Mouse (Mus musculus) layer of hippocampus, adult 9-10 months (tissue): ENCODE results near the gene Mpped2.

Experiments
- DNase-seq: peaks from one replicate; pipeline ENCODE4 v3.0.0; 2022; ENCODE audit warnings: low spot score

The Mpped2 gene

DNA sequence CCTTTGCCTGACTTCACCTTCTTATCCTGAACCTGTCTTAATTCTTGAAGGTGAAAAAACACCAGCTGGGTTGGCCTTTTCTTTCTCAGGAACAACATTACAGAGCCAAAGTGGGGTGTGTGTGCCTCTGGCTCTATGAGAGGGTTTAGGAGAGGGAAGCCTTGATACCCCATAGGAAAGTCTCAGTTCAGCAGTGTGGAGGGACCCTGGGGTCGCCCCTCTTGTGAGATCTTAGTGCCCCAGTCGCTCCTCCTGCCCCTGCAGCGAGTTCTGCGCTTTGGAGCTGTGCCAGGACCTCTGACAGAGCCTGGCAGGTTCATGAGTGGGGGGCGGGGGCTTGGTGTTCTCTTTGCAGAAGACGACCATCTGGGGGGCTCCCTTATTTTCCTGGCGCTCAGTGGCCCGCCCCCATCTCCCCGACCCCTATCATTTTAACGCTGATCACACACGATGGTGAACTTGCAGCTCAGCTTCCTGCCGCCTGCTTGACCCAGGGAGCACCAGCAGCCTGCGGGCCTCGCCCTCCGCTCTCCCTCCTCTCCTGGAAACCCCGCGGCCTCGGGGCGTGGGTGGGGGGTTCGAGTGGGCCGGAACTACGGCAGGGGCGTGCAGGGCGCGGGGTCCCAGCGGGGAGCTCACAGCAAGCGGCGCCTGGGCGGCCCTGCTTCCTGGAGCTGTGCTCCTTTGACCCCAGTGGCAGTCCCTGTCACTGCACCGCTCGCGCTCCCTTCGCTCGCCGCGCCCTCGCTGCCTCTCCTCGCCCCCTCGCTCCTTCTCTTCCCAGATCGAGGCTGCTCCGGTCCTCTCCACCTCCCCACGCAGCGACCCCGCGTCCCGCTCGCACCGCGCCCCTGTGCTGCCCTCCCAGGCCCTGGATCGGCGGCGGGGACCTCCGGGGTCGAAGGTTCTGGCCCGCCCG lies at the start of gene Mpped2:
TSS of gene Mpped2 (plus strand) at position 487 of the 919 bp plus-strand sequence.
- no peak for DNase-seq

GRCm38 (mm10) chr2:106644782-106645181 lies 48.3 kb upstream of the Mpped2 start:
- no peak for DNase-seq

DNA sequence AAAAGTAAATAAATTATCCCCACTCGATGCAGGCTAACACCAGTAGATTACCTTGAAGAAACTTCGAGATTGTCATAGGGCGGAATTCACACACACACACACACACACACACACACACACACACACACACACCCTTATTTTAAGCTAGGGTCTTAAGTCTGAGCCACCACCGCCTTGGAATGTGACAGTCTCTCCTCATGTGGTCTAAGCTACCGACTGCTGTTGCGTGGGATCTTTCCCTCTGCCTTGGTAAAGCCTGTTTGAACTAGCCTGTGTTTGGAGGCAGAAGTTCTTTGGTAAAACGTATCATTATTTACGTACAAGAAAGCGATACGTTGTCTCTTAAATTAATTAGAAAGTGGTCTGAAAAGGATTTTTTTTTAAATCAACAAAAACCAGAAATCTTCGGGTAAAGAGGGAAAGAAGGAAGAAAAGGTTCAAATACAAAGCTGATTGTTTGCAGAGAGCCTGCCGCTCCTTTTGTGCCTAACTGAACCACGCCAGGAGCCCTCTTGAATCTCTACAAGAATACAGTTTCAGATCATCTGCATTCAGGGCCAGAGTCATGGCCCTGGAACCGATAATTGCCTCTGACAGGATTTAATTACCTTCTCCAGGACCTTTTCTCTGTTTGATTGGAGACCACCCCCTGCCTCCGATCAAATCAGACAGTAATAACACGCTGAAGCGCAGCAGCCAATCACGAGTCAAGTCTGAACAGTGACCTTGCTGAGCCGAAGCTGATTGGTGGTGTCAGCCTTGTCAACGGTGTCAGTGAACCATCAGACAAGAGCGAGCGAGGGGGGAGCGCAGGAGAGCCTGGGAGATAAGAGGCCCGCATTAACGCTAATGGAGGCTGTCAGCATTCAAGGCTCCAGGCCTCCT lies 43.1 kb upstream of the Mpped2 start:
- DNase-seq, result peak; percentile 82

- no peak for DNase-seq
Observed at GRCm38 (mm10) chr2:106652151-106652550, 40.9 kb upstream of the Mpped2 start.

- DNase-seq, result no peak
Observed at GRCm38 (mm10) chr2:106652741-106653140, 40.3 kb upstream of the Mpped2 start.

DNA sequence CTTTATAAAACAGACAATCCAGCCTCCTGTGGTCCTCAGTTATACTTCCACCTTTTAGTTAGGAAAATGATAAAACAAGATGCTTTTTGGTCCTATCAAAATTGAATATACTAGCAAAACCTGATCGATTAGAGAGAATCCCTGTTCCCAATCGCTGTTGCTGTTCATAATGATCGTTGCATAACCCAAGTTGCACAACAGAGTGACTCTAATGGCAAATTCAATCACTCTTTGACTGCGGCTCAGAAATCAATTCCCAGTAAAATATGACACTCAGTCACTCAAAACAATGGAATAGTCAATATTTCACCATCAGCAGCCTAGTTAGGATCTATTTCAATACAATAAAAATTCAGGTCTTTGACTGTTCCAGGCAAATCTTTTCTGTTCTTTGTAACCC lies 39.8 kb upstream of the Mpped2 start:
- DNase-seq, result no peak

DNA sequence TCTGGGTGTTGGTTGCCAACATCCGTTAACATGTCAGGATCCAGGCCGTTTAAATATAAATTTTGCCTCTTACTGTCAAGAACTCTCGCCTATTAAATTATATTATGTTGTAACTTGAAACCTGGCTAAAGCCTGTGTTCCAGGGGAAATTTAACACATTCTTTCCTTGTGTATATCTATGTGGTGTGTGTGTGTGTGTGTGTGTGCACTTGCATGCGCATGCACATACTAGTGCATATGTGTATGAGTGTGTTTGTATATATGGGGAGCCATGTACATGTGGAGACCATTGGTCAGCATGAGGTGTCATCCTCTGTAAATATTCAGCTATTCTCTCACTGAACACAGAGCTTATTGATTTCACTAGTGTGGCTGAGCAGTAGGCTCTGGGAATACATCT lies 37.8 kb upstream of the Mpped2 start:
- DNase-seq, result no peak

GRCm38 (mm10) chr2:106665271-106665670 lies 27.8 kb upstream of the Mpped2 start:
- DNase-seq, result no peak

DNA sequence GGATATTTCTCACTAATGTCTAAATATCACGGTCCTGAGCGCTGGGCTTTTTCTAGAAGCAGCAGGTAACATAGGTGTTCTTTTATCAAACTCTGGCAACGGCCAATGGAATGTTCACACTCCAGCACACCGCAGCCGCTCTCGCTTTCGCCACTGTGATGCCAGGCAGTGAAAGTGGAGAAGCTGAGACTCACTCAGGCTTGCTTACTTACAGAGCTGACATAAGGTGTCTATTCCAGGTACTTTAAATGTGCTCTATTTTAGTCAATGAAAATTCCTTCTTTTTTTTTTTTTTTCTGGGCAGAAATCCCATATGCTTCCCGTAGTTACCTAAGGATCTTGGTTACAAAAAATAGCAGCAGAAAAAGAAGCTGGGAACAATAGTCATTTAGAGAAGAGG lies 18.8 kb upstream of the Mpped2 start:
- no peak for DNase-seq

DNA sequence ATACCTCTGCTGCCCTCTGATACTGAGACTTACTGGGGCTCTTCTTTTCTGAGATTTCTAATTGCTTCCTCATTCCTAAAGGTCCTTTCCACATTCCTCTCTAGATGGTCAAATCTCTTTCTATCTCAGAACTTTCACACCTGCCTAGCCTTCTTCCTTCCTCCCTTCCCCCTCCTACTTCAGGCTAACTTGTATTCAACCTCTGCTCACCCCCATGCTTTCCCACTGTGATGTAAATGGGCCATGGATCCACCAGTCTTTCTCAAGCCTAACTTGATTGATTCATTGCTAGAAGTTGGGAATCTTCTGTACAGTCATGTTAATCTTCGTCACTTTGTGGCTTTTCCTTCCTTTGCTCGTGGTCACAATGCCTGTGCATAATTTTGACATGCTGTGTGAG lies 15.6 kb upstream of the Mpped2 start:
- DNase-seq, result no peak

GRCm38 (mm10) chr2:106679720-106680455 lies 13.2 kb upstream of the Mpped2 start:
- no peak for DNase-seq

- DNase-seq, result no peak
Observed at GRCm38 (mm10) chr2:106683185-106683831, 9.8 kb upstream of the Mpped2 start.

GRCm38 (mm10) chr2:106683832-106684231 lies 9.2 kb upstream of the Mpped2 start:
- DNase-seq, result no peak

GRCm38 (mm10) chr2:106691753-106692363 lies 1.2 kb upstream of the Mpped2 start:
- no peak for DNase-seq

DNA sequence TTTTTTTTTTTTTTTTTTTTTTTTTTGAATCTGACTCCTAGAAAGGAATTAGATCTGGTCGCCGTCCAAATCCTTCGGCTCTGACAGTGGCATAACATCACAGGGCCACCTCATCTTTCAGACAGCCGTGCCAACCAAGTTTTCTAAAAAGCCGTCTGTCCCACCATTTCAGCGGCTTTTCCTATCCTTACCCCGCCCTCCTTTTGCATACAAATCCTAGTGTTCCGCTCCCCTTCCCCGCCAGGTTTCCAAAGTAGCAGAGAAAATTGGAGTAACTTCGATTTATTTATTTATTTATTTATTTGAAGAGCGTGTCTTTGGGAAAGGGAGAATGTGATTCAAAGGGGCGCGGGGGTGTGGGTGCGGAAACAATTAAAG lies 675 bp upstream of the Mpped2 start:
- DNase-seq, result no peak

DNA sequence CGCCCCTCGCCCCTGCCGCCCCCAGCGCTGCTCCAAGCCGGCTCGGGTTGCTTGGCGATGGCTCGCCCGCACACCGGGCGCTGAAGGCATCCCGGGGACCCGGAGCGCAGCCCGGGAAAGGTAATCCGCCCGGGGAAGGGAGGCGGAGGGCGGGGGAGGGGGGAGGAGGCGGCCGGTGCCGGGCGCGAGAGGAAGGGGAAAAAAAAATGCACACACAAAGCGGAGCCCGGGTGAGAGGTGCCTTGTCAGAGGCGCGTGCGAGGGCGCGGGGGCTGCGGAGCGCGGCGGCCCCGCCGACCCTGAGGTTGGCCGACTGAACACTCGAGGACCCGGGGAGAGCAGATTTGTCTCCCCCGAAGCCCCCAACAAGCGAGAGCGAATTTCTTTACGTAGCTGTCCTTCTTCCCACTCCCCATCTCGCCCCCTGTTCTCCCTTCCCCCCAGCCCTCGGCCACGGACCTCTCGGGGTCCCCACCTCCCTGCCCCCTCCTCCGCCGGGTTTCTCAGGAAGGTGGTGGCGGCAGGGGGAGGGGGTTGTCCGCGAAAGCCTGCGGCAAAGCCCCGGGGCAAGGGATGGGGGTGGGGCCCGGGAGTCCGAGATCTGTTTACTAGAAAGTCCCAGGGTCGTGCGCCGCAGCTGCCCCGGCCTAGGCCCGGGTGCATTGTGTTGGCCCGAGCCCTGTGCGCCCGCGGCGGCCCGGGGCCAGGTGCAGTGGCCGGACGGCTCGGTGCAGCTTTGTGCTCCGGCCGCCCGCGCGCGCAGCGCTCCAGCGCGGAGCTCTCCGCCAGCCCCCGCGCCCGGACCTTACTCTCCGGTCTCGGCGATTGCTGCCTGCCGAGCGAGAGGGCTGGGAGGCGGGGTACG lies 865 bp downstream of the Mpped2 start:
- no peak for DNase-seq

DNA sequence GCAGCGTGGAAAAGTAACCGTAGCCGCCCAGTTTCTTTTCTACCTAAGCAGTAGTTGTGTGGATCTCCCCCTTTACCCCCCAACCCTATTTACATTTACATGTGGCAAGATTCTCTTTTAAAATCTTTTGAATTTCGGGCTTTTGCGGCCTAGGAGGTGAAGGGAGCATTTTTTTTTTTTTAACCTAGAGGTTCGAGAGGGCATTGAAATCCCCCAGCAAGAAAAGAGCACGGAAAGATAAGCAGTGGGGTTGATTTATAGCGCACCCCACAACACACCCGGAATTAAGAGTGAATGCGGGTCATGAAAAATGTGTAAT lies 1.5 kb downstream of the Mpped2 start:
- DNase-seq, result no peak

- DNase-seq, result no peak
Observed at GRCm38 (mm10) chr2:106694886-106695733, 2.0 kb downstream of the Mpped2 start.

GRCm38 (mm10) chr2:106695734-106696022 lies 2.6 kb downstream of the Mpped2 start:
- DNase-seq, result no peak

GRCm38 (mm10) chr2:106696372-106696771 lies 3.3 kb downstream of the Mpped2 start:
- no peak for DNase-seq
